Mouse (Mus musculus): ENCODE measurements around the gene Tle3. TPM values are rescaled to one million over a fixed set of nuclear protein-coding genes. Genes with fewer than 3 reads are reported as not detected.
A peak's percentile ranks its signal among the peaks of the same experiment; 100 is the strongest.

The Tle3 gene
- total and polyA plus RNA-seq, 2 experiments = 2.4 to 14.8 TPM

DNA sequence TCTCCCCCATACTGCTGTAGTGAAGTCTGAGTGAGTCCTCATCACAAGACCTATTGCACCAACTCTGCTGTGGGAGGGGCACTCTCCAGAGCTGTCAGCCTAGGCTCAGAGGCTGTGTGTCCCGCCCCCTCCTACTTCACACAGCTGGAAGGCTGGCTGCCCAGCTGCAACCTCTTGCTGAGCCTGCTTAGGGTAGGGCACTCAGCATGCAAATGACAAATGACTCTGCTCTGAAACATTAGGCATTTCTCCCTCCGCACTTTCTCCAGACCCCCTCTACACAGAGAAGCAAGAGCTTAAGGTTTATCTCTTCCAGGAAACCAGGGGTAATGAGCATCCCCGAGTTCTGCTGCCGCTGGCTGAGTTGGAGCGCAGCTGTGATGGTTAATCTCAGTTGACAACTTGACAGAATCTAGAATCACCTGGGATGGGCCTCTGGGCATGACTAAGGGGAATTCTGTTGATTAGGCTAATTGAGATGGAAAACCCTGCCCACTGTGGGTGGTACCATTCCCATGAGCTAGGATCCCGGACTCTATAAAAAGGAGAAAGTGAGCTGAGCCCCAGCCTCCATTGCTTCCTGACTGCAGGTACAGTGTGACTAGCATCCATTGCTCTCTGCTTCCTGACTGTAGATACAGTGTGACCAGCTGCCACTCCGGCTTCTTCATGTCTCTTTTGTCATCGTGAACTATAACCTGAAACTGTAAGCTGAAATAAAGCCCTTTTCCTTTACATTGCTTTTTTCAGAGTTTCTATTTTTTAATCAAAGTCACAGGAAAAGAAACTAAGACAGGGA lies 63.2 kb downstream of the Tle3 start:
- TF ChIP-seq POLR2A (IDR thresholded peaks at IDR 0.05; ENCODE audit: extremely low read depth, insufficient read depth, low read length) (no peak), CTCF (IDR thresholded peaks at IDR 0.05; ENCODE audit: low read depth, low read length) (no peak)
- H3K9ac ChIP-seq (ENCODE audit: low read depth, low read length) = no peak overlapping the region
- no peak overlapping the region for H3K27ac ChIP-seq (replicated peaks; ENCODE audit: insufficient read depth, low read depth, low read length)
- WGBS = 73% methylated on average over 8 of the region's 8 CpGs
- H3K4me1 ChIP-seq (ENCODE audit: control insufficient read depth, insufficient read depth, low read length) = no peaks in the 10 kb centered on the region
- no peaks in the 10 kb centered on the region for H3K27me3 ChIP-seq (ENCODE audit: control insufficient read depth, insufficient read depth, low read length)
- no peaks in the 10 kb centered on the region for H3K79me2 ChIP-seq (ENCODE audit: control insufficient read depth, insufficient read depth, low read length)
- no peak for DNase-seq (ENCODE audit: extremely low read depth, low read depth, low spot score)
- no peaks in the 10 kb centered on the region for H3K36me3 ChIP-seq (ENCODE audit: control insufficient read depth, insufficient read depth, low read length)
- no peak overlapping the region for H3K4me3 ChIP-seq (ENCODE audit: insufficient read depth, low read depth, low read length)

DNA sequence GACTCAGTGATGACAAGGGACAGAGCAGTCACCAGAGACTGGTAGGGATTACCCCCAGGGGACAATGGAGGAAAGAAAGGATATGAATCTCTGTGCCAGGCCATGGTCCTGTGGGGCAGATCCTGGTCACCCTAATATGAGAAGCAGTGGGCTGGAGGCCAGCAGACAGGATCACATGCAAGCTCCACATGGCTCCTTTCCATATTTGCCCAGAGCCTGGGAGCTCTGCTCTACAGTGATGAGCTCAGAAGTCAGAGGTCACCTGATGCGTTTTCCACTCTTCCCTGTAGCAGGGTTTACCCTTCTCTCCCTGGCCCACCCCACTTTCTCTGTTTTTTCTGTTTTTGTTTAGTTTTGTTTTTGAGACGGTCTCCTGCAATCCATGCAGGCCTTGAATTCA lies 63.9 kb downstream of the Tle3 start:
- 35% methylated on average over 2 of the region's 2 CpGs for WGBS
- H3K27me3 ChIP-seq (ENCODE audit: control insufficient read depth, insufficient read depth, low read length) = no peaks in the 10 kb centered on the region
- H3K27ac ChIP-seq (replicated peaks; ENCODE audit: insufficient read depth, low read depth, low read length) = no peak overlapping the region
- no peak for TF ChIP-seq POLR2A (IDR thresholded peaks at IDR 0.05; ENCODE audit: extremely low read depth, insufficient read depth, low read length)
- no peak for TF ChIP-seq CTCF (IDR thresholded peaks at IDR 0.05; ENCODE audit: low read depth, low read length)
- DNase-seq (ENCODE audit: extremely low read depth, low read depth, low spot score) = peak; percentile 15
- H3K4me1 ChIP-seq (ENCODE audit: control insufficient read depth, insufficient read depth, low read length) = no peaks in the 10 kb centered on the region
- no peaks in the 10 kb centered on the region for H3K79me2 ChIP-seq (ENCODE audit: control insufficient read depth, insufficient read depth, low read length)
- H3K36me3 ChIP-seq (ENCODE audit: control insufficient read depth, insufficient read depth, low read length) = no peaks in the 10 kb centered on the region
- no peak overlapping the region for H3K9ac ChIP-seq (ENCODE audit: low read depth, low read length)
- no peak overlapping the region for H3K4me3 ChIP-seq (ENCODE audit: insufficient read depth, low read depth, low read length)

GRCm38 (mm10) chr9:61436761-61437160 lies 64.6 kb downstream of the Tle3 start:
- no peak overlapping the region for H3K9ac ChIP-seq (ENCODE audit: low read depth, low read length)
- H3K36me3 ChIP-seq (ENCODE audit: control insufficient read depth, insufficient read depth, low read length) = no peaks in the 10 kb centered on the region
- TF ChIP-seq CTCF (IDR thresholded peaks at IDR 0.05; ENCODE audit: low read depth, low read length) (no peak), POLR2A (IDR thresholded peaks at IDR 0.05; ENCODE audit: extremely low read depth, insufficient read depth, low read length) (no peak)
- H3K4me1 ChIP-seq (ENCODE audit: control insufficient read depth, insufficient read depth, low read length) = no peaks in the 10 kb centered on the region
- no peaks in the 10 kb centered on the region for H3K27me3 ChIP-seq (ENCODE audit: control insufficient read depth, insufficient read depth, low read length)
- H3K79me2 ChIP-seq (ENCODE audit: control insufficient read depth, insufficient read depth, low read length) = no peaks in the 10 kb centered on the region
- no peak overlapping the region for H3K27ac ChIP-seq (replicated peaks; ENCODE audit: insufficient read depth, low read depth, low read length)
- no peak for DNase-seq (ENCODE audit: extremely low read depth, low read depth, low spot score)
- 95% methylated on average over 6 of the region's 6 CpGs for WGBS
- no peak overlapping the region for H3K4me3 ChIP-seq (ENCODE audit: insufficient read depth, low read depth, low read length)

- Histone ChIP-seq H3K4me3 (ENCODE audit: insufficient read depth, low read depth, low read length) (no peak overlapping the region), H3K79me2 (ENCODE audit: control insufficient read depth, insufficient read depth, low read length) (no peaks in the 10 kb centered on the region), H3K36me3 (ENCODE audit: control insufficient read depth, insufficient read depth, low read length) (no peaks in the 10 kb centered on the region), H3K27me3 (ENCODE audit: control insufficient read depth, insufficient read depth, low read length) (no peaks in the 10 kb centered on the region), H3K27ac (replicated peaks; ENCODE audit: insufficient read depth, low read depth, low read length) (no peak overlapping the region), H3K9ac (ENCODE audit: low read depth, low read length) (no peak overlapping the region), H3K4me1 (ENCODE audit: control insufficient read depth, insufficient read depth, low read length) (no peaks in the 10 kb centered on the region)
- 87% methylated on average over 6 of the region's 6 CpGs for WGBS
- DNase-seq (ENCODE audit: extremely low read depth, low read depth, low spot score) = no peak
- TF ChIP-seq POLR2A (IDR thresholded peaks at IDR 0.05; ENCODE audit: extremely low read depth, insufficient read depth, low read length) = no peak
- no peak for TF ChIP-seq CTCF (IDR thresholded peaks at IDR 0.05; ENCODE audit: low read depth, low read length)
Observed at GRCm38 (mm10) chr9:61439092-61439491, 66.9 kb downstream of the Tle3 start.

DNA sequence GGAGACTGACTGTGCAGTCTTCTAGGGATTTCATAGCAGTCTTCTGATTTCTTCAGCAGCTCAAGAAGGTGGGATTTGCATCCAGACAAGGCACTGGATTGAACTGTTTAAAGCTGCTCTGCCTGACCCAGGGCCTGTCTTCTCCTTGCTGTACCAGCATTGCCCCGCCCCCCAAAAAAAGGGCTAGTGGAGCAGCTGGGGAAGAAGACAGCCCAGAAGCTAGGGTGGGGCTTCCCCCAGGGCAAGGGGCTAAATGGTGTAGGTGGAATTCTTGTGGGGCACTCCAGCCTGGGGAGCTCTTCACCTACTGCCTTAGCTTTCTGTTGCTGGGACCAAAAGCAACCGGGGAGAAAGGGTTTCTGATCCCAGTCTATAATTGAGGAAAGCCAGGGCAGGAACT lies 67.8 kb downstream of the Tle3 start:
- H3K27ac ChIP-seq (replicated peaks; ENCODE audit: insufficient read depth, low read depth, low read length) = no peak overlapping the region
- H3K27me3 ChIP-seq (ENCODE audit: control insufficient read depth, insufficient read depth, low read length) = no peaks in the 10 kb centered on the region
- H3K4me3 ChIP-seq (ENCODE audit: insufficient read depth, low read depth, low read length) = no peak overlapping the region
- TF ChIP-seq CTCF (IDR thresholded peaks at IDR 0.05; ENCODE audit: low read depth, low read length) = no peak
- 87% methylated on average over 2 of the region's 2 CpGs for WGBS
- no peak overlapping the region for H3K9ac ChIP-seq (ENCODE audit: low read depth, low read length)
- H3K79me2 ChIP-seq (ENCODE audit: control insufficient read depth, insufficient read depth, low read length) = no peaks in the 10 kb centered on the region
- H3K36me3 ChIP-seq (ENCODE audit: control insufficient read depth, insufficient read depth, low read length) = no peaks in the 10 kb centered on the region
- H3K4me1 ChIP-seq (ENCODE audit: control insufficient read depth, insufficient read depth, low read length) = no peaks in the 10 kb centered on the region
- no peak for DNase-seq (ENCODE audit: extremely low read depth, low read depth, low spot score)

DNA sequence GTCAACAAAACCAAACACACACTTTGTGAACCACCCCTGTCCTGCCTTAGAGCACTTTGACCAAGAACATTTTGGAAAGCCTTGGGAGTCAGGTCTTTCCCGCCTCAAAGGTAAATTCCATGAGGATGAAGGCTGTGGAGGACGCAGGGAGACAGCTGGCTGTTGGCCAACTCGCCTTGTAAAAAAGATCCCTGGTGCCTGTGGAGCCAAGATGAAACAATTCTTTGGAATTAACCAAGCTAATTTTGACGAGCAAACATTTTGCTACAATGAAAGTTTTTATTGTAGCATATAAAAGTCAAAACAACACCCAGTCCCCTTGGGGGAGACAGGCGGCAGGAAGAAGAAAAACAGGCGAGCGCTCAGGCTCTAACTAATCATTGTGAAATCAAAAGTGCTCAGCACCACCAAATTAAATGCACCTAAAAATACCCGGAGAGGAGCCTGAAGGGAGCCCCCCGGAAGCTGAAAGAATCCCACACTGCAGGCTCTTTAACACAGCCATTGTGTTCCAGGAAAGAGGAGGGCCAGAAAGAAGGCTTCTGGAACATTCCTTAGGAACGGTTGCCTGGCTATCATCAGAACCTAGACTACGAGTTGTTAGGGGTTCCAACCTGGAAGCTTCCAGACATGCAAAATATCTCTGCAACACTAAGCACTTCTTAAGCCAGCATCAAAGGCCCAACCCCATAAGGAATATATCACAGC lies 69.2 kb downstream of the Tle3 start:
- Histone ChIP-seq H3K4me1 (ENCODE audit: control insufficient read depth, insufficient read depth, low read length) (no peaks in the 10 kb centered on the region), H3K9ac (ENCODE audit: low read depth, low read length) (no peak overlapping the region), H3K27me3 (ENCODE audit: control insufficient read depth, insufficient read depth, low read length) (no peaks in the 10 kb centered on the region), H3K36me3 (ENCODE audit: control insufficient read depth, insufficient read depth, low read length) (no peaks in the 10 kb centered on the region), H3K27ac (replicated peaks; ENCODE audit: insufficient read depth, low read depth, low read length) (no peak overlapping the region), H3K79me2 (ENCODE audit: control insufficient read depth, insufficient read depth, low read length) (no peaks in the 10 kb centered on the region), H3K4me3 (ENCODE audit: insufficient read depth, low read depth, low read length) (no peak overlapping the region)
- TF ChIP-seq POLR2A (IDR thresholded peaks at IDR 0.05; ENCODE audit: extremely low read depth, insufficient read depth, low read length) = no peak
- no peak for TF ChIP-seq CTCF (IDR thresholded peaks at IDR 0.05; ENCODE audit: low read depth, low read length)
- 76% methylated on average over 11 of the region's 11 CpGs for WGBS
- DNase-seq (ENCODE audit: extremely low read depth, low read depth, low spot score) = no peak

Data from liver, adult 2 months (tissue).